Mouse (Mus musculus) megakaryocyte, embryonic 14.5 days (primary cell): Measurements from ENCODE around the gene Egfl7.

Experiments used
- FLI1 ChIP-seq: IDR thresholded peaks from 2 replicates; pipeline ENCODE4 v1.6.1; 2012; ENCODE audit warnings: low read length, inconsistent platforms, mixed read lengths
- GATA1 ChIP-seq: IDR thresholded peaks from 3 replicates; pipeline ENCODE4 v1.6.1; 2012; ENCODE audit warnings: mixed read lengths, low read length, inconsistent platforms, borderline replicate concordance

DNA sequence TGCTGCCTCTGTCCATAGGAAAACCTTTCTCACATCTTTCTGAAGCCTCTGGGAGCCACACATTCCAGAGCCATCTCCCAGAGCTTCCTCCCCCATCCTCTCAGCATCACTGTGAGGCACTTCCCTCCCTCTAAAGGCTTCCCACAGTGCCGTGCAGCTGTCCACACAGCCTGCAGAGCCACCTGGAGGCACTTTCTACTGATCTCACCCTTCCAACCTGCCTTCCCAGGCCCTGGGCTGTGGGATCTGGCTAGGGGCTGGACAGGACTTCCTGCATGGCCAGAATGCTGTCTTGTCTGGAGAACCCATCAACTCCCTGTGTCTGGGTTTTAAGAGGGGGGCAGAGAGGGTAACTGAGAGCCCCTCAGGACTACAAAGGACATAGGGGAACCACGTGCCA, 32.3 kb upstream of the Egfl7 start:
- no peak for TF ChIP-seq GATA1
- TF ChIP-seq FLI1, result no peak
